Mouse (Mus musculus) megakaryocyte-erythroid progenitor cell, adult 5-6 weeks (primary cell): Measurements from ENCODE around the gene Phldb1. TPM values are rescaled to one million over a fixed set of nuclear protein-coding genes. Genes with fewer than 3 reads are reported as not detected.

ENCODE experiments used
- ATAC-seq: replicated peaks from 2 replicates; pipeline ENCODE4 v1.8.0; 2016; ENCODE audit warnings: mild to moderate bottlenecking, inconsistent platforms; ENCODE audit not compliant: severe bottlenecking, poor library complexity, low FRiP score, low TSS enrichment
- total RNA-seq, 2 experiments: library from RNA; stranded (forward) in 1 of 2; stranded (reverse) in 1 of 2; fragments of 200-1000, 215-1000 nt in 1 of 2; fragments of >200 nt in 1 of 2; fragmentation: Nextera tagmentation in 1 of 2; gene quantifications; 2 replicates each; pipeline ENCODE4 v1.2.3; 2014 to 2017

Gene Phldb1
- total RNA-seq, 2 experiments from 2014 or later, result 1.6 to 3.7 TPM

DNA sequence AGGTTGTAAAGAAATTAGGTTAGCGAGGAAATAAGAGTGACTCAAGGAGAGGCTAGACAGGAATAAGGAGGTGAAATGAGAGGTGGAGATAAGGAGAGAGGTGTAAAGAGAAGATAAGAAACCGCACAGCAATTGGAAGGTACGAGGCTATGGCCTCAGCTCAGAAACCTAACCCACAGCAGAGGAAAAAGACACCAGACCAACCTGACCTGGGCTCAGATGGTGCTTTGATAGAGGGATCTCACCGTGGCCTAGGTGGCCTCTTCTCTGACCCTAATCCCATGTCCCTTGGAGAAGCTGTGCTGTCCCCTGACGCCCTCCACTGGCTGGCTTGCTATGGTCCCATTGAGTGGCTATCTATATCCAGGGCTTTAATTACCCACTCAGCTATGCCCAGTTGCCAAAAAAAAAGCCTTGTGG lies 2.9 kb downstream of the Phldb1 start:
- ATAC-seq, result peak; percentile 62

DNA sequence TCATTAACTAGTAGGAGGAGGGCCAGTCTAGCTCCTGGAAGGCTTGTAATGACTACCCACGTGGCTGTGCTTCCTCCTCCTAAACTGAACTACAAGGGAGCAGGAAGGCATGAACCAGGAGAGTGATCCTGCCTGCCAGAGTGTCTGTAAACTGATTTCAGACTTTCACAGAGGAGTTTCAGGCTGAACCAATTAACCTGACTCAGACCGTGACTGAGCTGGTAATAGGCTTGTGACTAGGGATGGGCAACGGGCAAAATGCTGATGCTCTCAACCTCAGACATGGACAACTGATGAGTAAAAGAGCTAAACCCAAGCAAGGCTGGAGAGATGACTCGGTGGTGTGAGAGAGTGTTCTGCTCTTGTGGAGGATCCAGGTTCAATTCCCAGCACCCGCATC lies 7.6 kb downstream of the Phldb1 start:
- ATAC-seq, result no peak

DNA sequence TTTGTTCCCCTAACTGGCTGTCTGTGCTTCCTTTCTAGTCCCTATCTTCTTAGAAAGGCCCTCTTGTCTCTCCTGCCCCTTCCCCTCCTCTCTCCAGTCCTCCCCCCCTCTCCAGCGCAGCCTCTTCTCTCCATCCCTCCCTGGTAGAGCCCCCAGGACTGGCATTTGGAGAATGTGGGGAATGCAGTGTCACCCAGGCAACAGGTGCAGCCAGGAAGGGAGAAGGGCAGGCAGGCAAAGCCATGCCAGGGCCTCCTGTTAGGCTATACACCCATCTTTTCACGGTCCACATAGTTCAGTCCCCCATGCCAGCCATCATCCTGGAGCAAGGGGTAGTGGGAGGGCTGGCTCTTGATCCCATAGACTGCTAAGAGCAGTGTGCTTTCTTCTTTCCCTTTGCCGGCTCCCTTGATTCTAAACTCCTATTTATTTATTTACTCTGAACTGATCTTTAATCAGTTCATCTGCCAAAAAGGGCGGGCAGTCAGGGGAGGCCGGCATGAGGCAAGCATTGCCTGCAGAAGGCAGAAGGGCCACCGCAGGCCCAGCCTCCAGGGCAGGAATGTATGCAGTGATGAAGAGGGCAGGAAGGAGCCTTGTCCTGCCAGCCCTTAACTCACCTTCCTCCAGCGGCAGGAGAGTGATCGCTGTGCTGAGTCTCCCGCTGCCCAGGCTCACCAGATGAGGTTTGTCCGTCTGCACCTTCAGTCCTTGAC lies 8.4 kb downstream of the Phldb1 start:
- no peak for ATAC-seq

DNA sequence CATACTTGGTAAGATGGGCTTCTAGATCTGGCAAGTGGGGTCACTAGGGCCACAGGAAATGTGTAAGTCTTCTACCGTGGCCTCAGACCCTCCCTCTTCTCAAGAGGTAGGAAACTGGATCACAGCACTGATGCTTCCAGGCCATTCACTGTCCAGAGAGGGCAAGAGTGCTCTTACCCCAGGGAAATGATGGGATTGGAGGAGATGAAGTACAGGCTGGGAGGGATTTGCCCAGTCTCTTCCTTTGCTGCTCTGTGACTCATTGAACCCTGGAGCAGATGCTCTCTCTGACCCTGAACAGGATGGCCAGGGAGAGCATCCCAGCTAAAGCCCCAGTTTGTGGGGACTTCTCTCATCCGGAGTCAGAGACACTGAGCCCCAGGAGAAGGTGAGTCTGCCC lies 10.3 kb downstream of the Phldb1 start:
- no peak for ATAC-seq

DNA sequence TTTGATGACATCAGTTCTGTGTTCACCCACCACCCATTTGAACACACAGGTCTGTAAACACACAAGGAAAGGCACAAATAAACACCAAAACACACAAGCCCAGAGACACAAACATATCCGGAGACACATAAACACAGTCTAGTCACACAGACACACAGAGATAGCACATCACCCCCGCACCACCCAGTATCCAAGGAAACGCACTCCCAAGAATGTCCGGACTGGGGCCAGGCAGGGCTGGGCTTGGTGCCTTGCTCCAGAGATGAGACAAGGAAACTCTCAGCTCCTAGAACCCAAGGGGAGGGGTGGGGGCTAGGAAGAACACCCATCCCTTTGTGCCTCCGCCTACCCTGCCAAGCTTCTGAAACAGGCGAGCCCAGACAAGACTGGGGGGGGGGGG lies 10.8 kb downstream of the Phldb1 start:
- no peak for ATAC-seq

DNA sequence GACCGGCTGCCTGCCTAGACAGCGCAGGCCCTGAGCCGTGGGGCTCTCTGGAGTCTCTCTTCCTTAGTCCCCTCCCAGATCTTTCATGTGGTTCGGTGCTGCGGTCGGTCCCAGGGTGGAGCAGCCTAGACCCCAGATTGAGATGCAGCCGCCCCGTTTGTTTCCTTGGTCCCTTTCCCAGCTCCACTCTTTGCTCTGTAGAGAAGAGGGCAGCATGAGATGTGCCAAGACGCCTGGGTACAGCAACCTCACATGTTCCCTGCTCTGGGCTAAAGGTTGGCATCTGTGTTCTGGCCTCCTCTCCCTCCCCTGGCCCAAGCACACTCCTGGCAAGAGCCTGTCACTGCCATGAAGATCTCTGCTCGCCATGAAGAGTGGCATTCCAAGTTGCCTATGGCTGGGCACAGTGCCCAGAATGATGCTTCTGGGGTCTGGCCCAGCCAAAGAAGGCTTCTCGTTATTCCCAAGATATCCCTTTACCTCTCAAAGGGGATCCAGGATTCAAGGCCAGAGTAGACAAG lies 11.4 kb downstream of the Phldb1 start:
- ATAC-seq, result no peak

DNA sequence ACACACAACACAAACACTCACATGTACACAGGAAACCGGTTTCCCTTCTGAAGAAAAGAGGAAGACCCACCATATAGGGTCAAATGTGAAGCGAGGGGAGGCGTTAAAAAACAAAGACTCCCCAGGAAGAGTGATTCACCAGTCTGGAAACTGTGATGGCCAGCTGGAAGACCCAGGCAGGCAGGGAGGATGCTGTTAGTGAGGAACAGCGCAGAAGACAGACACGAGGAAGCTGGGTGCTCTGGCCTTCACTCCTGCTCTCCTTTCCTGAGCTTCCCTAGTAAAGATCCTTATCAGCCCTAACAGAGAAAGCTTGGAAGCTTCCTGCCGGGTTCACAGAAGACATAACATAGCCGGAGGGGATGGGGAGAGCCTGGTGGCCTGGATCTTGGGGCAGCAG lies 12.0 kb downstream of the Phldb1 start:
- no peak for ATAC-seq

DNA sequence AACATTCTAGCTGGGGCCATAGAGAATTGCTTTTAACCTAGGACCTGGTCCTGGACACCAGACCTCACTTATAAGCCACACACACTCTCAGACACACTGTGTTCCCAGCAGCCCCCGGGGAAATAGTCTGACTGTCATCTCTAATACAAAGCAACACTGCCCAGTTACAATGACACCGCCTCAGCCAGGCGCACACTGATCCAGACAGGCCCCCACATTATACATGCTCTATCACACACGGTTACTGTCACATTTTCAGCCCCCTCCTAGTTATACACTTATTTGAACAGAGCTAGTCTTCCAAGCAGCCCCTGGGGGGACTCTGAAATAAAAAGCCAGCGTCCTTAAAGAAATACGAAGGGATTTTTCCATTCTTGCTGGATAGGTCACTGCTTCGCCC lies 12.4 kb downstream of the Phldb1 start:
- no peak for ATAC-seq

DNA sequence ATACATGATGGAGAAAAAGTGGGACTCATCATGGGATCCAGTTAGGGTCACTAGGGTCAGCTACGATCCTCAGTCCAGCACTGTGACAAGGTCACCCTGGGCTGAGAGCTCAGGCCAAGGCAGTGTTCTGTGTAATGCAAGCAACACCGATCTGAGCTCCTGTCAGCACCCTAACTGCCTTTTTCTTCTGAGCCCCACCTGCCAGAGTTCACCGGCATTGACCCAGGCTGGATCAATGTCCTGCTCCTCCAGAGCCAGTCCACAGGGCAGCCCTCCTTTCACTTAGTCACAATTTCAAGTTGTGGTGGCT lies 13.2 kb downstream of the Phldb1 start:
- no peak for ATAC-seq

DNA sequence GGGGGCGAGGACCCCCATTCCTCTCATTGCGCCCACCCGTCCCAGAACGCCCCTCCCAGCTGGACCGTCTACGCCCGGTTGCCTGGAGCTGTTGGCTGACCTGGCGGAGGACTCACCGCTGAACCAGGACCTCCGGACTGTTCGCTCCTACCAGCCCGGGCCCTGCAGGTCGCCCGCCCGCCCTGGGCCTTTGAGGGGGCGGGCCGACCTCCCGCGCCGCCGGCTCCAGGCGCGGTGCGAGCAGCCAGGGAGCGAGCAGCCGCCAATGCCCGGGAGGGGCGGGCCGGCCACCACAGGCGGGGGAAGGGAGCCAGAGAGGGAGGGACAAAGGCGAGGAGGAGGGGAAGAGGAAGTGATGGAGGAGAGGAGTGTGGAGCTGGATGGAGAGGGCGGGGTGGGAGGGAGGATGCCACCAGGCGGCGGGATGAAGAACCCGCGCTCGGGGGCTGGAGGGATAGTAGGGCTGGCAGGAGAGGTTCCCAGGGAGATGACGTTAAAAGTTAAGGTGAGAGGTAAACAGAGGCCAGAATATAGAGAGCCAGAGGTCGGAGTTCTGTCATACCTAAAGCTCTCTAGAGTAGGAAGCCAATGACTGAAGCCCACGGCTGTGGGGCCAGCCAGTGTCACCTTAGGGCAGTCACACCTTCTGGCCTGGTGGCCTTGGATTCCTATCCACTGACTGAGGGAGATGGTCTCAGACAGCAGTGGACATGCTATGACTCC lies 13.7 kb downstream of the Phldb1 start:
- ATAC-seq, result peak; percentile 53

DNA sequence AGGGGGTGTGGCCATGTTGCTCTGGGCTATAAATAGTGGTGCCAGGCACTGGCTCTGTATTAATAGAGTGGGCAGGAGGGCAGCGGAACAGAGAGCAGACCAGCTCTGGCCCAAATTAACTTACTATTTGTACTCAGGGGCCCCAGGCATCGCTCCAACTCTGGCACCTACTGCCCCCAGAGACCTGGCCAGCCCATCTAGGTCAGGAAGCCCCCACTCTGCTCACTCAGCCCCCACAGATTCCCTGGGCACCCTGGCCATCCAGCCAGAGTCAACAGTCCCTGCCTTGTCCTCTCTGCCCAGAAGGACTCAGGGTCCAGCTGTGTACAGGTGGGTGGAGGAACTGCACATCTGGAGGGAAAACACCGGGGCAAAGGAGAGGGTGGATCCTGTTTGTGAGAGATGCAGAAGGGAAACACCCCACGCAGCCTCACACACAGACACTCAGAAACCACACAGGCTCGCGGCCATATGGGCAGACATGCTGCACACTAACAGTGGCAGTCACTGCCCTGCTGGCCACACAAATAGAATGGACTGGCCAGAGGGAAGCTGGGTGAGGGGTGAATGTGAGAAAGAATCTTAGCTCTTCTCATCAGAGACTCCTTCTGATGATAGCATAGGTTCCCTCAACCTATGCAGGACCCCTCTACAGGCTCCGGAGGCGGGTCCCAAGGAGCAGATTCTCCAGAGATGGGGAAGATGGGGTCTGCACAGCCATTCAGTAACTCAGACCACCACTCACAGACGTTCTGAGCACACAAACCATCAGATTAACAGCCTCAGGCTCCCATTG lies 14.4 kb downstream of the Phldb1 start:
- 0 out of 2 replicates have a peak, but pooled peaks have one; percentile 8 for ATAC-seq

DNA sequence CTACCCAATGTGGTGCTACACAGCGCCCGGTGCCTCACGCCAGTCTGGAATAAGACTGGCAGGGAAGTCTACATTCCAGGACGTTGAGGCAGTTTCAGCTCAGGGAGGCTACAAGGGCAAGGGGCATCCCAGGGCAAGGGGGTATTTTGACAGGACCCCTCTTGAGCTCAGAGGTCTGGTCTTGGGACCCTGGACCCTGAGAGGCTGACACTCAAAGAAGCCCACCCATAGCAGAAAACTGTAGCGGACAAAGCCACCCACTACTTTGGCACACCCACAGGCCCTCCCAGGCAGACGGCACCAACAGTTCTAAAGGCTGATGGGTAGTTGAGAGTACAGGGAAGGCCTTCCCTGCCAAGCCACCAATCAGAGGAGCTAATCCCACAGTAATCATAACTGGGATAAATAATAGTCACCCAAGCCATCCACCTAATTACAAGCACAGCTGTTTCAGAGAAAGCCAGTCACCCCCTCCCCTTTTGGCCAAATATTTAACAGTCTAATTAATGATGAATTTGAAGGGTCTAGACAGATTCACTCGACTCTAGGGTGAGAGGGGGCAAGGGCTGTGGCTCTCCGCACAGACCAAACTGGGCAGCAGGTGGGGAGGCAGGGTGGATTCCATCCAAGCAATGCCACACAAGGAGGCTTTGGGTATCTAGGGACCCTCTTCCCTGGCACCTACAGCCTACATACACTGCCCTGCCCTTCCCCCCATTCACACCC lies 15.2 kb downstream of the Phldb1 start:
- ATAC-seq, result no peak

DNA sequence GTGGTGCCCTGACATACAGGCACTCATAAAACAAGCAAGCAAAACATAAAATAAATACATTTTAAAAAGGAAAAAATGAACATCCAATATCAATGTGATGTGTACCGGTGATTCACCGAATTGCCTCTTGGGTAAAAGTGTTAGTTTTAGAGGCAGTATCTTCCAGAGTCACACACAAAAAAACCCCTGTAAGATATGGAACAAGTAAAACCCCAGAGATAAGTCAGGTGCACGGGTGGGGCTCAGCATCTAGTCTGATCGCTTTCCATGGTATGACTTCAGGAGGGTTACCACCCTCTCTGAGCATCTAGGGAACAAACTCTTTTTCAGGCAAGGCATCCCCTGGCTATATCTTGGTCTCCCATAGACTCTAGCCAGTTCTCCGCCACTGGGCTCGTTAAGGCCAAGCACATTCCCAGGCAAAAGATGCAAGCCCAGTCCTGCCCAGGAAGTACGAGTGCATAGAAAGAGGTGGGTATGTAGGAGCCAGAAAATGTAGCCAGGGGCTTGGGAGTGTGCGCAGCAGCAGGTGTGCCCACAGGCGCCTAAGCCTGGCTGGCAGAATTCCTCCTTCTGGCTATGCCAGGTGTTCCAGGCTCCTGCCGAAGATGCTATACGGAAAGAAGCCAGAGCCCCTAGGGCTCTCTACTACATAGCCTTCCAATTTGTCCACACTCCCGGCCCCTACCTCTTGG lies 15.9 kb downstream of the Phldb1 start:
- no peak for ATAC-seq

DNA sequence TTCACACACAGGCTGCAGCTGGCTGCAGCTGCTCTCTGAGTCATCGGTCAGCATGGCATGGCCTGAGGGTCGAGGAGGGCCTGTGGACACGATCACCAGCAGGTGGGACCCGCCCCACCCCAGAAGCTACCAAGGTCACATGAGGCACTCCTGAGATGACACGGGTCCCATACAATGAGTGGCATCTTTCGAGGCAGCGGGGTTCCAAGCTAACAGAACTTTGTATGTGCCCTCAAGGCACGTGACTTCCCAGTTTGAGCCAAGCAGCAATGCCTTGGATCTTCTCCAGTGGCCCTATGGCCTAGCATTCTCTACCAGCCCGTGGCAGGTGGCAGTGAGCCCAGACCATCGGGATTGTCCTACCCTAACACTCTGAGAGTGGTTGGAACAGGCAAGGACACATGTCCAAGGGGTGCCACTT lies 17.2 kb downstream of the Phldb1 start:
- ATAC-seq, result no peak

DNA sequence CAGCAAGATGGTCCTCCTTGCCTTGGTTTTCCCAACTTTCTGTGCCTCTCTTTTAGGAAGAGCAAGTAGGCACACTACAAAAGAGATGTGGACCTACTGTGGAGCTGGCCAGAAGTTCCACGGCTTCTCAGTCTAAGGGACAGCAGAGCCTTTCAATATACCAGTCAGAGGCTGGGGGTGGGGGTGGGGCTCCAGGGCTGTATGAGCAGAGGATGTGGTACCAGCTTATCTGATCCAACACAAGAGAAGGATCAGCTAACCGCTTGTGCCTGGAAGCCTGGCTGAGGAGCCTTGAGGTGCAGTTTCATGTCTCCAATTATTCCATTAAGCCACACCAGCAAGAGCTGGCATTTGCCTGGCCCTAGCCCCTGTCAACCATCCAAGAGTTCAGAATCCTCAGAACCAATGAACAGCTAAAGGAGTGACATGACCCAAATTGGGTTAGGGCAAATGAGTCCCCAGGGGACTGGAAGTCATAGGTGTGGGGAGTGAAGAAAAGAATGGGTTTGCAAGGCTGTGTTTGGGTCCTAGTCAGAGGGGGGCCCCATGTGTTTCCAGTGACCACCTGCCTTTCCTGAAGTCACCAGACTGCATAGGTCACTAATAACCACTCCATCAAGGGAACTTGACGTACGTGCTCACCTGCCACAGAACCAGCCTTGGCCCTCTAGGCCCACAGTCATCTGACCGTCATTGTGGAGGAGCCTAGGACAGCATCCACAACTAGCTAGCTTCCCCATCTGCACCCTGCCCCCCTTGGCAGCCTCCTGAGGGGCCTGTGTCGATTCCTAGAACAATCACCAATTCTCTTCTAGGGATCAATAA lies 17.8 kb downstream of the Phldb1 start:
- ATAC-seq, result peak; percentile 40; the same call in 1 of the 2 replicates

DNA sequence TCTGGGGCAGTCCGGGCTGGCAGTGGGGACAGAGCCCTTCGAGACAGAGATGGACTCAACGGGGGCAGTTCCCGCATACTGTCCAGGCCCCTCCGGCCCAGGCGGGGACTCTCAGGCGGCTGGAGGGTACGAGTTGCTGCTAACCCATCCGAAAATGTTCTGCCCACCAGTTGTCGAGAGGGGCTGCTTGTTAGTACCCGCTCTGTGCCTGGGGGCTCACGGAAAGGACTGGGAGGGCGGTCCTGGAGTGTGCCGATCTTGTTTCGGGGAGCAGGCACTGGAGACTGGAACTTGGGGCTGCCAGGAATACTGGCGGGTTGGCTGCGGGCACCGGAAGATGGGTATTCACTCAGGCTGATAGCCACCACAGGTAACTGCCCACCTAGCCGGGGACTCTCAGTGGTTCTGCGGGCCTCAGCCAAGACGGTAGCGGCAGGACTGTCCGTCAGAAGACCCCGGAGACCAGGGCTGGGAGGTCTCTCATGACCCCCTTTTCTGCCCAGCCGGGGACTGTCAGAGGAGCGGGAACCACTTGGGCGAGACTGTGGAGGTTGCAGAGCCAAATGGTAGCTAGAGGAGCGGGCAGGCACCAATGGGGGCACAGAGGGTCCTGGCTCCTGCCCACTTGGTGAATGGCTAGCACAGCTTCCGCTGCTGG lies 19.2 kb downstream of the Phldb1 start:
- ATAC-seq, result no peak

DNA sequence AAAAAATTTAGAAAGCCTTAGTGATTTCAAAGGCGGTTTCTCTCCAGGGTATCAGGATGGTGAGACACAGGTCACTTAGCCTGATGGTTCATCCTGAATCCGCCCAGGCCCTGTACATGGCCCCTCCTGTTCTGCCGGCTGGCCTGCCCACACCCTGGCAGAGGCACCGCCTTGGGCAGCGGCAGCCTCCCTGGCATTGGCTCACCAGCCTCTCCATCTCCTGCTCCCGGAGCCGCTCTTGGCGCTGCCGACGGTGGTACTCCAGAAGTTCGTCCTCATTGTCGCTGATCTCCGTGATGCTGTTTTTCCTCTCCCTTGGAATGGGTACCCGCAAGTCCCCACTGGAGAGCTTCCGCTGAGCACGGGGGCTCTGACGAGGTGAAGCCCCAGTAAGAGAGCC lies 19.9 kb downstream of the Phldb1 start:
- no peak for ATAC-seq

DNA sequence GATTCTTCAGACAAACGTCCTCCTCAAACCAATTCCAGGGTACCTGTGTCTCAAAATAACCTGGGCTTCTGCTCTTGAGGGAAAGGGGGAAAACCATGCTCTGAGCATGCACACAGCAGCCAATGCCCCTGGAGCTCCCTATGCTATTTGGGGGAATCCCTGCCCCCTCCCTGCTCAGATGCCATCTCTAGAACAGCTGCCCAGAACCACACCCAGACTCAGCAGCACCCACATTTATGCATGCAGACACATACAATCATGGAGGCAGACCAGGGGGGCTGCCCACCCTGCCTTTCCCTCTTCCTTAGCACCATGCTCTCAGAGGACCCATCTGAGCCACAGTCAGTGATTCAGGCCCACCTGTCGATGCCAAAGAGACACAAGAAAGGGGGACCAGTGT lies 21.4 kb downstream of the Phldb1 start:
- ATAC-seq, result no peak
